Mouse (Mus musculus) heart, embryonic 16.5 days (tissue): ENCODE measurements around the gene Psg16. TPM values are rescaled to one million over a fixed set of nuclear protein-coding genes. Genes with fewer than 3 reads are reported as not detected.

Source experiments
- ATAC-seq: fragments of 200-750 bp; cut with Nextera tagmentation; replicated peaks from 2 replicates; pipeline ENCODE4 v1.8.0; 2017; ENCODE audit warnings: moderate number of reproducible peaks; ENCODE audit not compliant: insufficient read depth, low FRiP score; ENCODE audit errors: extremely low read depth
- H3K27ac ChIP-seq: fragments of 300-500 bp; sonication (generic); 2 replicates; pipeline ENCODE4 v1.5.1; 2014; ENCODE audit warnings: mild to moderate bottlenecking, low read length, control low read depth, moderate library complexity
- H3K27me3 ChIP-seq: fragments of 300-500 bp; sonication (generic); 2 replicates; pipeline ENCODE4 v1.6.1; 2014; ENCODE audit warnings: low read length, mixed read lengths; ENCODE audit not compliant: control insufficient read depth, insufficient read depth
- H3K36me3 ChIP-seq: fragments of 300-500 bp; sonication (generic); 2 replicates; pipeline ENCODE4 v1.6.1; 2014; ENCODE audit not compliant: control insufficient read depth, insufficient read depth
- H3K4me1 ChIP-seq: fragments of 300-500 bp; sonication (generic); 2 replicates; pipeline ENCODE4 v1.6.1; 2014; ENCODE audit warnings: low read length, mixed read lengths; ENCODE audit not compliant: control insufficient read depth, insufficient read depth
- H3K4me2 ChIP-seq: fragments of 300-500 bp; sonication (generic); 2 replicates; pipeline ENCODE4 v1.6.1; 2014; ENCODE audit warnings: low read depth, mild to moderate bottlenecking, control low read depth, low read length
- H3K4me3 ChIP-seq: fragments of 300-500 bp; sonication (generic); 2 replicates; pipeline ENCODE4 v1.5.1; 2014; ENCODE audit warnings: mild to moderate bottlenecking, control low read depth, low read length
- H3K9ac ChIP-seq: fragments of 300-500 bp; sonication (generic); 2 replicates; pipeline ENCODE4 v1.6.1; 2014; ENCODE audit warnings: low read length, control low read depth
- H3K9me3 ChIP-seq: fragments of 300-500 bp; sonication (generic); replicated peaks from 2 replicates; pipeline ENCODE4 v1.6.1; 2016; ENCODE audit warnings: low read length; ENCODE audit not compliant: control insufficient read depth
- WGBS: fragments of 180-500 bp; shearing (Covaris S2); extraction: QIAGEN DNeasy Blood & Tissue Kit; methylation state at CpG from one replicate; pipeline ENCODE4 v1.1.7; 2014; 5-methylcytosine and 5-hydroxymethylcytosine counted together
- polyA plus RNA-seq: library from polyadenylated mRNA; unstranded; fragments of >200 nt; fragmentation: Nextera tagmentation; extraction: Ambion mirVana; gene quantifications from 2 replicates; pipeline ENCODE4 v1.2.1, GENCODE M21; 2015

Gene Psg16
- polyA plus RNA-seq, 1 experiment from 2014 or later: 0.17 TPM

DNA sequence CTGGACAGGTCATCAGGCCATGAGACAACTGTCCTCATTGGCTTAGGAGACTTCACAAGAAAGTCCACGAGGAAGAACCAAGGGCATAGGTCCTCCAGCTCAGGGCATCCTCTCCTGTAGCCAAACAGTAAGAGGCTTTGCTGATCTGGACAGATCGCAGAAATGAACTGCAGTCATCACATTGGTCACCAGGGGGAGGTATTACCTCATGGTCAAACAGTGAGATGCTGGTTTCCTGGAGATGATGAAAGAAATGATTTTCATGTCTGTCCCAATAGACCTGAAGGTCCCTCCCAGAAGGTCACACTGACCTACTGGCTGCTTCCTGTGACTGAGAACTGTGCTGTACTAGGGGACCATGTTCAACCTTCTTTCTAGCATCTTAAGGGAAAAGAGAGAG is 81.8 kb downstream of the Psg16 start:
- H3K36me3 ChIP-seq: no peaks in the 10 kb centered on the region
- no peak for ATAC-seq
- no peaks in the 10 kb centered on the region; the same call in 1 of the 2 replicates for H3K9me3 ChIP-seq
- H3K4me3 ChIP-seq: no peak overlapping the region
- H3K4me1 ChIP-seq: no peaks in the 10 kb centered on the region
- H3K27ac ChIP-seq: no peak overlapping the region
- 34% methylated on average over 2 of the region's 2 CpGs for WGBS
- no peak overlapping the region for H3K9ac ChIP-seq
- no peak overlapping the region for H3K4me2 ChIP-seq
- H3K27me3 ChIP-seq: no peaks in the 10 kb centered on the region

GRCm38 (mm10) chr7:17156885-17157677 is 83.2 kb downstream of the Psg16 start:
- no peak overlapping the region for H3K27ac ChIP-seq

DNA sequence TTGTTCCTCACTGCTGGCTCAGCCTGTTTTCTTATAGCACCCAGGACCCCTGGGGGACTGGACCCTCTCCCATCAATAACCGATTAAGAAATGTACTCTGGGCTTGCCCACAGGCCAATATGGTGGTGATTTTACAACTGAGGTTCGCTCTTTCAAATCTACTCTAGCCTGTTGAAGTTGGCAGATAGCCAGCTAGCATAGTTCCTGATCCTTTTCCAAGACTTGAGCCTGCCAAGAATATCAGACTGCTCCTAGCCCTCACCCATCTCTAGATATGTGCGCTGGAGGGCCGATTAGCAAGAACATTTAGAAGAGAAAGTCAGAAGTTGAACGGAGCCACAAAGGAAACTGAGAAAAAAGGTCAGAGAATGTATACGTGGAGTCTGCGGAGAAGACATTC is 85.2 kb downstream of the Psg16 start:
- no peak overlapping the region for H3K4me3 ChIP-seq
- H3K27ac ChIP-seq: no peak overlapping the region
- H3K36me3 ChIP-seq: no peaks in the 10 kb centered on the region
- ATAC-seq: no peak
- H3K27me3 ChIP-seq: no peaks in the 10 kb centered on the region
- no peak overlapping the region for H3K9ac ChIP-seq
- no peaks in the 10 kb centered on the region for H3K9me3 ChIP-seq
- no peaks in the 10 kb centered on the region for H3K4me1 ChIP-seq
- no peak overlapping the region for H3K4me2 ChIP-seq
- WGBS: 63% methylated on average over 7 of the region's 7 CpGs

More at GRCm38 (mm10) chr7:17156885-17157677, 83.2 kb downstream of the Psg16 start:
- 57% methylated on average over 3 of the region's 3 CpGs for WGBS
- Histone ChIP-seq H3K27me3 (no peaks in the 10 kb centered on the region), H3K4me2 (no peak overlapping the region), H3K4me3 (no peak overlapping the region), H3K4me1 (no peaks in the 10 kb centered on the region), H3K36me3 (no peaks in the 10 kb centered on the region), H3K9ac (no peak overlapping the region), H3K9me3 (no peaks in the 10 kb centered on the region; the same call in 1 of the 2 replicates)
- no peak for ATAC-seq

GRCm38 (mm10) chr7:17171827-17172226 is 98.0 kb downstream of the Psg16 start:
- no peak overlapping the region for H3K4me2 ChIP-seq
- ATAC-seq: no peak
- H3K4me3 ChIP-seq: no peak overlapping the region
- WGBS: 78% methylated on average over 4 of the region's 4 CpGs
- H3K27me3 ChIP-seq: no peaks in the 10 kb centered on the region
- H3K9me3 ChIP-seq: peaks cover 6% of the 10 kb centered on the region
- no peaks in the 10 kb centered on the region for H3K4me1 ChIP-seq
- no peaks in the 10 kb centered on the region for H3K36me3 ChIP-seq
- H3K27ac ChIP-seq: no peak overlapping the region
- no peak overlapping the region for H3K9ac ChIP-seq

Other genes with a start within 250 kb of the Psg16 start
- gene Prkd2, start 231.1 kb upstream of the Psg16 start, polyA plus RNA-seq: 13.0 and 15.4 TPM in 2 replicates
- 2.8 and 3.1 TPM in 2 replicates for gene Dact3, start 198.7 kb upstream of the Psg16 start, polyA plus RNA-seq
- 2.9 and 3.7 TPM in 2 replicates for gene Gng8, start 182.3 kb upstream of the Psg16 start, polyA plus RNA-seq
- gene Ptgir, start 167.6 kb upstream of the Psg16 start, polyA plus RNA-seq: 1.4 and 1.5 TPM in 2 replicates
- 112 and 128 TPM in 2 replicates for gene Calm3, start 149.9 kb upstream of the Psg16 start, polyA plus RNA-seq
- 5.6 and 6.0 TPM in 2 replicates for gene Pnmal2, start 129.4 kb upstream of the Psg16 start, polyA plus RNA-seq
- 0.09 TPM in 2 replicates for gene Pnmal1, start 114.4 kb upstream of the Psg16 start, polyA plus RNA-seq
- 0.07 and 0.09 TPM in 2 replicates for gene Gm42372, start 91.0 kb upstream of the Psg16 start, polyA plus RNA-seq
- 45.1 and 47.4 TPM in 2 replicates for gene Ccdc8, start 81.3 kb upstream of the Psg16 start, polyA plus RNA-seq
- 105 and 108 TPM in 2 replicates for gene Ppp5c, start 46.1 kb upstream of the Psg16 start, polyA plus RNA-seq
- 36.3 and 43.4 TPM in 2 replicates for gene Hif3a, start 11.6 kb upstream of the Psg16 start, polyA plus RNA-seq
- gene Ceacam3, start 76.2 kb downstream of the Psg16 start, polyA plus RNA-seq: not detected in 2 replicates
- not detected in 2 replicates for gene Psg29, start 129.4 kb downstream of the Psg16 start, polyA plus RNA-seq